Mouse (Mus musculus) forebrain, embryonic 15.5 days (tissue): ENCODE measurements around the gene CK137956. TPM values are rescaled to one million over a fixed set of nuclear protein-coding genes. Genes with fewer than 3 reads are reported as not detected.
A peak's percentile ranks its signal among the peaks of the same experiment; 100 is the strongest.

Experiments
- ATAC-seq: fragments of 200-750 bp; cut with Nextera tagmentation; replicated peaks from 2 replicates; pipeline ENCODE4 v1.8.0; 2017; ENCODE audit warnings: mild to moderate bottlenecking, moderate TSS enrichment, moderate library complexity
- H3K27ac ChIP-seq: fragments of 300-500 bp; sonication (generic); replicated peaks from 2 replicates; pipeline ENCODE4 v1.5.1; 2015; ENCODE audit warnings: mild to moderate bottlenecking, inconsistent platforms
- H3K27me3 ChIP-seq: fragments of 300-500 bp; sonication (generic); 2 replicates; pipeline ENCODE4 v1.6.1; 2015; ENCODE audit warnings: inconsistent platforms
- H3K36me3 ChIP-seq: fragments of 300-500 bp; sonication (generic); 2 replicates; pipeline ENCODE4 v1.6.1; 2015; ENCODE audit warnings: mild to moderate bottlenecking, inconsistent platforms
- H3K4me1 ChIP-seq: fragments of 300-500 bp; sonication (generic); 2 replicates; pipeline ENCODE4 v1.6.1; 2015; ENCODE audit warnings: inconsistent platforms
- H3K4me2 ChIP-seq: fragments of 300-500 bp; sonication (generic); replicated peaks from 2 replicates; pipeline ENCODE4 v1.6.1; 2015; ENCODE audit warnings: mild to moderate bottlenecking, inconsistent platforms
- H3K4me3 ChIP-seq: fragments of 300-500 bp; sonication (generic); 2 replicates; pipeline ENCODE4 v1.5.1; 2015; ENCODE audit warnings: mild to moderate bottlenecking, inconsistent platforms
- H3K9ac ChIP-seq: fragments of 300-500 bp; sonication (generic); replicated peaks from 2 replicates; pipeline ENCODE4 v1.6.1; 2015; ENCODE audit warnings: mild to moderate bottlenecking, inconsistent platforms
- H3K9me3 ChIP-seq: fragments of 300-500 bp; sonication (generic); 2 replicates; pipeline ENCODE4 v1.6.1; 2016; ENCODE audit warnings: inconsistent platforms
- WGBS: fragments of 180-500 bp; shearing (Covaris S2); methylation state at CpG from one replicate; pipeline ENCODE4 v1.1.7; 2015; ENCODE audit warnings: mixed read lengths; 5-methylcytosine and 5-hydroxymethylcytosine counted together
- polyA plus RNA-seq: library from polyadenylated mRNA; unstranded; fragments of >200 nt; fragmentation: Nextera tagmentation; extraction: Ambion mirVana; gene quantifications from 2 replicates; pipeline ENCODE4 v1.2.1, GENCODE M21; 2015

The CK137956 gene
- polyA plus RNA-seq, 1 experiment from 2014 or later, result 0.59 TPM

DNA sequence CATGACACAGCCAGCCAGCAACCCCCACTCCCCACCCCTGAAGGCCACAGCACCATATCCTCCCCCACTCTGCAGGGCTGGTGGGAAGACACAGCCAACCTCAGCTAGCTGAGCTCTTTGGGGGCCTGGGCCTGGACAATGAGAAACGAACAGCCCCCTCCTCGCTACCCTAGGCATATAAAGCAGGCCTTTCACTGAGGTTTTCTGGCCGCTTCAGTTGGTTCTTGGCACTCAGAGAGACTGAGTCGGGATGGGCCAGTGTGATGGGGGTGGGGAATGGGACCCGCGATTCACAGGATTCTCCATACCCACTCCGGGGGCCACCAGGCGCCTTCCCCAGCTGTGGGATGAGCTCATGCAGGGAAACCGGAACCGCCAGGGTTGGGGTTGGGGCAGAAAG, 15.1 kb upstream of the CK137956 start:
- Histone ChIP-seq H3K27me3 (no peaks in the 10 kb centered on the region), H3K27ac (peak overlapping the region; percentile 88), H3K4me2 (peak overlapping the region; percentile 85), H3K9me3 (no peaks in the 10 kb centered on the region), H3K9ac (peak overlapping the region; percentile 89; the same call in 1 of the 2 replicates), H3K4me3 (peak overlapping the region; percentile 84), H3K36me3 (no peaks in the 10 kb centered on the region), H3K4me1 (peaks cover 49% of the 10 kb centered on the region)
- 5% methylated on average over 10 of the region's 10 CpGs for WGBS
- peak; percentile 79 for ATAC-seq

DNA sequence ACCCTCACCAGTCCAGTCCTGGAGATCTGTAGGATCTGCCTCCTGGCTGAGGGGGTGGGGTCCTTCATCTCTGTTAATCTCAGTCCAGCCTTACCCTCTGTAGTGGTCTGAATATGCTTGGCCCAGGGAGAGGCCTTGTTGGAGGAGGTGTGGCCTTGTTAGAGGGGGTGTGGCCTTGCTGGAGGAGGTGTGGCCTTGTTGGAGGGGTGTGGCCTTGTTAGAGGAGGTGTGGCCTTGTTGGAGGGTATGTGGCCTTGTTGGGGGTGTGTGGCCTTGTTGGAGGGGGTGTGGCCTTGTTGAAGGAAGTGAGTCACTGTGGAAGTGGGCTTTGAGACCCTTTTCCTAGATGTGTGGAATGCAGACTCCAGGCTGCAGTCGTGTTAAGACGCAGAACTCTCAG, 13.7 kb upstream of the CK137956 start:
- Histone ChIP-seq H3K4me3 (no peak overlapping the region), H3K9me3 (no peaks in the 10 kb centered on the region), H3K4me1 (peaks cover 36% of the 10 kb centered on the region), H3K9ac (no peak overlapping the region), H3K27me3 (no peaks in the 10 kb centered on the region), H3K4me2 (no peak overlapping the region), H3K36me3 (no peaks in the 10 kb centered on the region), H3K27ac (no peak overlapping the region)
- WGBS, result 86% methylated on average over 2 of the region's 2 CpGs
- ATAC-seq, result no peak

DNA sequence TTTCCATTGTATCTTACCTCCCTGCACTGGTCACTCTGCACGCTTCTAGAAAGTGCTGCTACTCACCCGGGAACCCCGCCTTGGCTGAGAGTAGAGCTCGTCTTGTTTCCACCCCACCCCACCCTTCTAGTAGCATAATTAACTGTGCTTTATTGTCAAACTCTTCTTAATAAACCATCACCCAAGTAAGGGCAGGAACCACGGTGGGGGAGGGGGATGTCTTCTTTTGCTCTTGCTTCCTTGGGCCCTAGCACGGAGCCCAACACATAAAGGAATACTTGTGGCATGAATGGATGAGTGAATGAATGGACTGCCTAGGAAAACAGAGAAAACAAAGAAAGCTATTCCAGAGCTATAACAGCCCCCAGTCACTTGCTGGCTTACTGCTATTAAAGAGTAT, 10.4 kb upstream of the CK137956 start:
- Histone ChIP-seq H3K9ac (no peak overlapping the region), H3K9me3 (no peaks in the 10 kb centered on the region), H3K36me3 (no peaks in the 10 kb centered on the region), H3K27me3 (no peaks in the 10 kb centered on the region), H3K27ac (no peak overlapping the region), H3K4me1 (peaks cover 10% of the 10 kb centered on the region), H3K4me3 (no peak overlapping the region), H3K4me2 (no peak overlapping the region)
- WGBS, result 12% methylated on average over 6 of the region's 6 CpGs
- ATAC-seq, result no peak

DNA sequence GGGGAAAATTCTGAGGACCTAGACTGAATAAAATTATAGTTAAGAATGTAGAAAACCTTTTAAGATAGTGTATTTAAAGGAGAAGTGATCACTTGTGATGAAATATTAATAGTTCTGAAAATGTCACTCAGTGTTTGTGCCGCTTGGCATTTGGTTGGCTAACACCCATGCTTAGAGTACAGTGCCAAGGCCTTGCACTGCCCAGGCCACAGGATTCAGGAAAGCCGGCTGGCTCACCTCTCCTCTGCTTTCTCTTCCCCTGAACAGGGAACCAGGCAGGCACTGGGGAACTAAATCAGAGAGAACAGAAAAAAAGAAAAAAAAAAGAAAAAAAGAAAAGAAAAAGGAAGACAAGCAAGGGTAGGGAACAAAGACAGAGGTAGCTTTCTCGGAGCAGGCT, 2.2 kb upstream of the CK137956 start:
- Histone ChIP-seq H3K27me3 (peaks cover 24% of the 10 kb centered on the region; the same call in 1 of the 2 replicates), H3K4me1 (peaks cover 16% of the 10 kb centered on the region), H3K36me3 (no peaks in the 10 kb centered on the region), H3K9ac (no peak overlapping the region), H3K4me2 (no peak overlapping the region), H3K9me3 (no peaks in the 10 kb centered on the region), H3K4me3 (no peak overlapping the region), H3K27ac (no peak overlapping the region)
- no peak for ATAC-seq
- WGBS, result 71% methylated on average over 3 of the region's 3 CpGs

DNA sequence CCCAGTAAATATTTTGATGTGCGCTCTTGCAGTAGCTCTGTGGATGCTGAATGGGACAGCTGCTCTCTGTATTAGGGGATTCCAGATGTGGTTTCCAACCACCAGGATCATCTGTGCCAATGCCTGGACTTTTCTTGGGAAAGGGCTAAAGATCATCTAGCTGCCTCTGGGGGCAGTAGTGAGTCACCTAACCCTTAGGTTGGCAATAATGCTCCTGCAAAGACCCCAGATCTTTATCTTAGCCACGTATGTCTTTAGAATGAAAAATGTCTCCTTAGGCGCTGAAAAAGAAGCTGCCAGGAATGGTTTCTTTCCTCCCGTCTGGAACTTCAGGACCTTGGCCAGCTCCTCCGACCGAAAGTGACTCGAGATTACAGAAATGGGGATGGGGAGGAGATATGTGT, 731 bp downstream of the CK137956 start:
- H3K36me3 ChIP-seq, result no peaks in the 10 kb centered on the region
- ATAC-seq, result no peak
- H3K27me3 ChIP-seq, result peaks cover 24% of the 10 kb centered on the region; the same call in 1 of the 2 replicates
- peaks cover 20% of the 10 kb centered on the region for H3K4me1 ChIP-seq
- H3K4me2 ChIP-seq, result no peak overlapping the region
- no peaks in the 10 kb centered on the region for H3K9me3 ChIP-seq
- WGBS, result 7% methylated on average over 7 of the region's 7 CpGs
- H3K4me3 ChIP-seq, result no peak overlapping the region
- no peak overlapping the region for H3K9ac ChIP-seq
- H3K27ac ChIP-seq, result no peak overlapping the region

DNA sequence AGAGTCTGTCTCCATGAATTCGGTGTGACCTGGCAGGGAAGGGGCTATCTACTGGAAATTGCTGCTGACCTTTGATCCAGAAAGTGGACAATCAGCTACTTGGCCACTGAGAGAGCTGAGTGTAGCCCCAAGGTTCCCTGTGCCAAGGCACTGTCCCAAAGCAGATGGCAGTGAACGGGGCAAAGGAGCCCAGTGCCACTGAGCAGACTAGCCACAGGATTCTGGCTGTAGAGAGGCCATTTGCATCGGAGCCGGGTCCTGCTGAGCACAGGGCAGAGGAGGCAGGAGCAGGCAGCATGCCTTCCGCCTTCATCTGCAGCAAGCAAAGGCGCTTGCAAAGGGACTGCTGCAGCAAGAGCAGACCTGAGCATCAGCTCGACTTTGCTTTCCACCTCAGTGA, 1.6 kb downstream of the CK137956 start:
- Histone ChIP-seq H3K36me3 (no peaks in the 10 kb centered on the region), H3K27ac (no peak overlapping the region), H3K9me3 (no peaks in the 10 kb centered on the region), H3K27me3 (peaks cover 24% of the 10 kb centered on the region; the same call in 1 of the 2 replicates), H3K4me1 (peaks cover 20% of the 10 kb centered on the region), H3K4me2 (no peak overlapping the region), H3K9ac (no peak overlapping the region), H3K4me3 (no peak overlapping the region)
- 17% methylated on average over 7 of the region's 7 CpGs for whole genome bisulfite sequencing
- no peak for ATAC-seq

DNA sequence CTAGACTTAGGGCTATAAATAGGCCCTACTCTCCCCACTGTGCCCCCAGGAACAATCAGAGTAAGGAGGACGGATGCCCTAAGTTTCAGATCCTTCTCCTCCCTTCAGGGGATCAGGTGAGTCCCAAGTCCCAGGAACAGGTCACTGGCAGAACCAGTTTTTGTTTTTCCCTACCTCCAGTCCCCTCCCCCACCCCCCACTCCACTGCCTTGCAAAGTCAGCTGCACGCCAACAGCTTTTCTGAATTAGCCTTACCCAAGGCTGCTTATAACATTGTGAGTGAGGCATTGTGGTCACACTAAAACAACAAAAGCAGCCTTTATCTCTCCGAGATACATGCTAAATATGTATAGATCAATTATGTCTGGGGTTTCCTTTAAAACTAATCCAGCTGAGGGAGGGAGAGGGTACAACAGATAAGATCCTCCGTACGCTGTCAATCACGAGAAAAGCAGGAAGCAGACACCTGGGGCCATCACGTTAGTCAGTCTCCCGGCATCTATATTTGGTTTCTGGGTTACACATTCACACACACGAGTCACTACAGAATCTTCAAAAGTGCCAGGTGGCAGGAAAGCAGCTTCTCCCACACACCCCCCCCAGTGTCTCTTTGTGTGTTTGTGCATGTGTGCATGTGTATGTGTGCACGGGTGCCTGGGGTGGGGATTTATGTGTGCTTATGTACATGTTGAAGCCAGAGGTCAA, 17.6 kb downstream of the CK137956 start:
- no peak overlapping the region for H3K27ac ChIP-seq
- no peak overlapping the region for H3K9ac ChIP-seq
- H3K4me3 ChIP-seq, result no peak overlapping the region
- ATAC-seq, result no peak
- H3K9me3 ChIP-seq, result no peaks in the 10 kb centered on the region
- no peak overlapping the region for H3K4me2 ChIP-seq
- H3K4me1 ChIP-seq, result no peaks in the 10 kb centered on the region
- no peaks in the 10 kb centered on the region for H3K27me3 ChIP-seq
- WGBS, result 55% methylated on average over 10 of the region's 10 CpGs
- no peaks in the 10 kb centered on the region for H3K36me3 ChIP-seq

DNA sequence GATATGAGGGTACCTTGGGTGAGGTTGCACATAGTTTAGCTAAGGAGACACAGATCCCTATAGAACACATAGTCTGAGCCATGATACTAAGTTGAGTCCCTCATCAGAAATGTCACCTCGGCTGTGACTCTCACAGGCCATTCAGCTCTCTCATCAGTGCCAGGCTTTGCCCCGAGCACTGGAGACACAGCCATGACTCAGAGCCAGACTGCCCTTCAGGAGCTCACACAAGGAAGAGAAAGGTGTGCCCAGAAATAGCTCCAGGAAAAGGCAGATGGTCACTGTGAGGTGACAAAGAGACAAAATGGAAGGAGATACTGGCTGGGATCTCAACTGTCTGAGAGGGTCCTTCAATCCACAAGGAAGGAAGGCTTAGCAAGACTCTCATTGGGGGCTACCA, 23.1 kb downstream of the CK137956 start:
- Histone ChIP-seq H3K4me1 (no peaks in the 10 kb centered on the region), H3K9me3 (no peaks in the 10 kb centered on the region), H3K27ac (no peak overlapping the region), H3K4me3 (no peak overlapping the region), H3K36me3 (no peaks in the 10 kb centered on the region), H3K4me2 (no peak overlapping the region), H3K9ac (no peak overlapping the region), H3K27me3 (no peaks in the 10 kb centered on the region)
- no peak for ATAC-seq
- WGBS, result 84% methylated on average over 2 of the region's 2 CpGs

DNA sequence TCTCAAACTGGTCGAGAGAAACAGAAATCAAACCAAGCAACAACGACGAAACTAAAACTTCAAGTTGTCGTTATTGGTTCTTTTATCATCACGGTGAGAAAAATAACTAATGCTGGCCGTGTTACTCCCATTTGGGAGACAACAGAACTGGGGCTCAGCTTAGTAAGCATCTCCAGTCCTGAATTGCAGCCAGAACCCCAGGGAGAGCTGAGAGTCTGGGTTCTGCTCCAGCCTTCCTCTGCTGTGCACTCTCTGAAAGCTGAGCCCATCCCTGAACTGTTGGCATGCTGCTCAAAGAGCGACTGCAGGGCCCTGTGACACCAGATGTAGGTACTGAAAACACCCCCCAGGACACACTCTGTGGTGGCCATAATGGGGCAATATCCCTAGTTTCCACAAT, 33.3 kb downstream of the CK137956 start:
- Histone ChIP-seq H3K27me3 (no peaks in the 10 kb centered on the region), H3K4me3 (no peak overlapping the region), H3K9ac (no peak overlapping the region), H3K4me2 (no peak overlapping the region), H3K9me3 (no peaks in the 10 kb centered on the region), H3K36me3 (no peaks in the 10 kb centered on the region), H3K27ac (no peak overlapping the region), H3K4me1 (no peaks in the 10 kb centered on the region)
- WGBS, result 79% methylated on average over 7 of the region's 7 CpGs
- no peak for ATAC-seq

DNA sequence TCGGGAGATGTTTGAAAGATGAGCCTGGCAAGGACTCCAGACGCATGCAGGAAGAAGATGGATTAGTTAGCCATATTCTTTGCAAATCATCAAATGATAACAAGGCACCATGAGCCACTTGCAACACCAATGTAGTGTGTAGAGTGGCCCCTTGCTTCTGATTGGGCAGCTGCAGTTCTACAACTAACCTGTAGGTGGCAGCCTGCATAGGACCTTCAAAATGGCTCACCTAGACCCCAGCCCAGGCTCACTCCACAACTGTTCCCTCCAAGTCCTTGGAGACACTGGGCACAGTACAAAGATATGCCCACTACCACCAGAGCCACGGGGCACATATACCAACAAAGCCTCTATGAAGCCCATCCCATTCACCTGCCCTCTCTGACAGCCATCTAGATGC, 35.4 kb downstream of the CK137956 start:
- Histone ChIP-seq H3K36me3 (no peaks in the 10 kb centered on the region), H3K4me3 (no peak overlapping the region), H3K9ac (no peak overlapping the region), H3K27ac (no peak overlapping the region), H3K4me1 (no peaks in the 10 kb centered on the region), H3K4me2 (no peak overlapping the region), H3K27me3 (no peaks in the 10 kb centered on the region), H3K9me3 (no peaks in the 10 kb centered on the region)
- 50% methylated on average over 3 of the region's 3 CpGs for WGBS
- ATAC-seq, result no peak

DNA sequence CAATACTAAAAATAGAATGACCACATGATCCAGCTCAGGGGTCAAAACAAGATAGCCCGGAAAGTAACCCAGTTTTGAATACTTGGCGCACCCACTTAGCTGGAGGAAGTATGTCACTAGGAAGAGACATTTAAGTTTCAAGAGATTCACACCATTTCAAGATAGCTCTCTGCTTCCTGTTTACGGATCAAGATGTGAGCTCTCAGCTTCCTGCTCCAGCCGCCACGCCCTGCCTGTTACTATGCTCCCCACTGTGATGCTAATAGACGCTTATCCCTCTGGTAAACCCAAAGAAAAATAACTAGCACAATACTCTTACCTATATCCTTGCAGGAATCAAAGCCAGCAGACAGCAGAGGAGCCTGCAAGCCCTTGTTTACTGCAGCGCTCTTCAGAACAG, 57.2 kb downstream of the CK137956 start:
- WGBS, result 88% methylated on average over 7 of the region's 7 CpGs
- no peak for ATAC-seq
- H3K9ac ChIP-seq, result no peak overlapping the region

DNA sequence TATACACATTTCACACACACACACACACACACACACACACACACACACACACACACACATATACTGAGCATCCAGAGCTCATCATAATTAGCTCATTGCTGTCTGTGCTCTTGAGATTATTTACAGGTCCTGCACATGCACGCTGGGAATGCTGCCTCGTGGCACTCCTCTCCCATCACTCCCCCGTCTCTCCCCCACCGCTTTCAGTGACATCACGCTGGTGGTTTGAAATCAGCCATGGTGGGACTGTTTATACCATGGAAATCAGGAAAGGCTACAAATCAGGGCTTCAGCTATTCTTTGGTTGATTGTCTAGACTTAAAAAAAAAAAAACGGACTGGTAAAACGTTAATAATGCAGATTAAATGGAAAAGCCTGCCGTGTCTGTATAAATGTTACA, 63.6 kb downstream of the CK137956 start:
- no peaks in the 10 kb centered on the region for H3K9me3 ChIP-seq
- H3K4me2 ChIP-seq, result no peak overlapping the region
- 0 out of 2 replicates have a peak, but pooled peaks have one; percentile 48 for ATAC-seq
- peak overlapping the region; percentile 34; the same call in 1 of the 2 replicates for H3K27ac ChIP-seq
- WGBS, result 45% methylated on average over 8 of the region's 8 CpGs
- H3K27me3 ChIP-seq, result no peaks in the 10 kb centered on the region
- H3K4me3 ChIP-seq, result no peak overlapping the region
- peaks cover 6% of the 10 kb centered on the region for H3K4me1 ChIP-seq
- no peak overlapping the region for H3K9ac ChIP-seq
- no peaks in the 10 kb centered on the region for H3K36me3 ChIP-seq

More for the DNA sequence above, 57.2 kb downstream of the CK137956 start:
- Histone ChIP-seq H3K9me3 (no peaks in the 10 kb centered on the region), H3K36me3 (no peaks in the 10 kb centered on the region), H3K4me1 (no peaks in the 10 kb centered on the region), H3K27ac (no peak overlapping the region), H3K4me3 (no peak overlapping the region), H3K4me2 (no peak overlapping the region), H3K27me3 (no peaks in the 10 kb centered on the region)

DNA sequence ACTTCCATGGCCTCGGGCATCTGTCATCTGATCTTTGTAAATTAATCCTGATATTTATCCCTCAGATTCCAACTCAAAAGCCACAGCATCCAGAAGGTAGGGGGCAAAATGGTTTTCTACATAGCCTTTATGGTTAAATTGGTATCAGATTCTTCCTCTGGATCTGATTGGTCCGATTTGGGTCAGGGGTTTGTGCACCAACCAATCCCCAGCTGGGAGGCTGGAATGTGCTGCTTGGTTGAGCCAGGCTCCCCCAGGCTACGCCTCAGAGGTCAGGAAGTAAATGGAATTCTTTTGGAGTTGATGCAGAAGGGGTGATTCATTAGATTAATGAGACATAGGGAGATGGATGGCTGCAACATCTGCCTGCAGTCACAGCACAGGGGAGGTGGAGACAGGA, 66.8 kb downstream of the CK137956 start:
- 70% methylated on average over 3 of the region's 3 CpGs for WGBS
- Histone ChIP-seq H3K9ac (no peak overlapping the region), H3K4me3 (no peak overlapping the region), H3K36me3 (no peaks in the 10 kb centered on the region), H3K27ac (no peak overlapping the region), H3K4me2 (no peak overlapping the region), H3K9me3 (no peaks in the 10 kb centered on the region), H3K4me1 (peaks cover 14% of the 10 kb centered on the region), H3K27me3 (no peaks in the 10 kb centered on the region)
- ATAC-seq, result no peak
